Mouse (Mus musculus) liver, adult 2 months (tissue): ENCODE results near the gene St6gal1. TPM values are rescaled to one million over a fixed set of nuclear protein-coding genes. Genes with fewer than 3 reads are reported as not detected.

Experiments
- DNase-seq: peaks from one replicate; pipeline ENCODE4 v3.0.0-alpha.2; 2011; ENCODE audit warnings: low read depth, low spot score; ENCODE audit errors: extremely low read depth
- H3K27ac ChIP-seq: fragments of 200-500 bp; replicated peaks from 2 replicates; pipeline ENCODE4 v1.5.1; 2012; ENCODE audit warnings: low read depth, mild to moderate bottlenecking, control low read depth, inconsistent platforms, low read length; ENCODE audit not compliant: insufficient read depth
- H3K27me3 ChIP-seq: fragments of 200-500 bp; 2 replicates; pipeline ENCODE4 v1.6.1; 2012; ENCODE audit warnings: mild to moderate bottlenecking, moderate library complexity, low read length, inconsistent platforms; ENCODE audit not compliant: control insufficient read depth, insufficient read depth
- H3K36me3 ChIP-seq: fragments of 200-500 bp; 2 replicates; pipeline ENCODE4 v1.6.1; 2012; ENCODE audit warnings: low read length, inconsistent platforms; ENCODE audit not compliant: control insufficient read depth, insufficient read depth
- H3K4me1 ChIP-seq: fragments of 200-500 bp; 2 replicates; pipeline ENCODE4 v1.6.1; 2011; ENCODE audit warnings: low read length; ENCODE audit not compliant: control insufficient read depth, insufficient read depth
- H3K4me3 ChIP-seq: fragments of 200-500 bp; 2 replicates; pipeline ENCODE4 v1.5.1; 2011; ENCODE audit warnings: low read depth, mild to moderate bottlenecking, control low read depth, low read length, moderate library complexity; ENCODE audit not compliant: insufficient read depth
- H3K79me2 ChIP-seq: fragments of 200-500 bp; 2 replicates; pipeline ENCODE4 v1.6.1; 2012; ENCODE audit warnings: inconsistent platforms, mild to moderate bottlenecking, low read length, moderate library complexity; ENCODE audit not compliant: control insufficient read depth, insufficient read depth
- H3K9ac ChIP-seq: fragments of 200-500 bp; 2 replicates; pipeline ENCODE4 v1.6.1; 2012; ENCODE audit warnings: low read depth, mild to moderate bottlenecking, control low read depth, inconsistent platforms, low read length
- CTCF ChIP-seq: fragments of 200-500 bp; IDR thresholded peaks from 2 replicates; pipeline ENCODE4 v1.5.1; 2011; ENCODE audit warnings: low read depth, low read length, control low read depth
- POLR2A ChIP-seq: fragments of 200-500 bp; IDR thresholded peaks from 2 replicates; pipeline ENCODE4 v1.6.1; 2011; ENCODE audit warnings: low read length, control low read depth; ENCODE audit not compliant: insufficient read depth; ENCODE audit errors: extremely low read depth
- WGBS: fragments of 180-500 bp; shearing (Covaris S2); methylation state at CpG from one replicate; pipeline ENCODE4 v1.1.7; 2018; 5-methylcytosine and 5-hydroxymethylcytosine counted together
- polyA plus RNA-seq: library from polyadenylated mRNA; depleted of rRNA; stranded (reverse); fragments of >200 nt; gene quantifications from 2 replicates; pipeline ENCODE4 v1.2.3, GENCODE M21; 2012
- total RNA-seq: library from RNA; depleted of rRNA; stranded (reverse); fragments of >200 nt; gene quantifications from 2 replicates; pipeline ENCODE4 v1.2.3, GENCODE M21; 2014

Gene St6gal1
- total and polyA plus RNA-seq, 2 experiments, result 36.7 to 41.3 TPM

- WGBS, result 72% methylated on average over 1 of the region's 1 CpGs
- H3K9ac ChIP-seq, result no peak overlapping the region
- H3K4me3 ChIP-seq, result no peak overlapping the region
- no peak for DNase-seq
- no peak overlapping the region for H3K27ac ChIP-seq
- no peaks in the 10 kb centered on the region for H3K27me3 ChIP-seq
- no peak for TF ChIP-seq POLR2A
- TF ChIP-seq CTCF, result no peak
- H3K79me2 ChIP-seq, result no peaks in the 10 kb centered on the region
- peaks cover 1% of the 10 kb centered on the region; the same call in 1 of the 2 replicates for H3K4me1 ChIP-seq
- H3K36me3 ChIP-seq, result peaks cover 4% of the 10 kb centered on the region; the same call in 1 of the 2 replicates
These were observed 29.5 kb downstream of the St6gal1 start for GRCm38 (mm10) chr16:23254062-23254461.

DNA sequence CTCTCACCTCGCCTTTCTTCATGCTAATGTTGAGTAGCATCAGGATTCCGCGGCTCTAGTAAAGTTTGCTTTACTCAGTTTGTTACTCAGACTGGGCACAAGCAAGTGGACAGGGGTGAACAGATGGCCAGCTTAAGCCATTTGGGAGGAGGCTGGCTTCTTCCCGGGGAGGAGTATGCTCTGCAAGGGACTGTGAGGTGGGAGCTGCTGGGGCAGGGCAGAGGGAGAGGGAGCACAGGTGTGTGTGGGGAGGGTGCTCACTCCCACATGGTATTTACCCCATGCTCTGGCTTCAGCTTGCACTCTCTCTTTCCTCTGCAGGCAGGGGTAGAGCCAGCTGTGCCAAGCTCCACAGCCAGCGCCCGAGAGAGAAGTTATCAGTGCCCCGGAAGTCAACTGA lies 32.1 kb downstream of the St6gal1 start:
- TF ChIP-seq POLR2A (no peak), CTCF (no peak)
- no peak for DNase-seq
- Histone ChIP-seq H3K36me3 (peaks cover 4% of the 10 kb centered on the region; the same call in 1 of the 2 replicates), H3K79me2 (no peaks in the 10 kb centered on the region), H3K9ac (no peak overlapping the region), H3K4me1 (peaks cover 1% of the 10 kb centered on the region; the same call in 1 of the 2 replicates), H3K4me3 (no peak overlapping the region), H3K27ac (no peak overlapping the region), H3K27me3 (no peaks in the 10 kb centered on the region)
- 85% methylated on average over 7 of the region's 7 CpGs for WGBS

- Histone ChIP-seq H3K4me1 (peaks cover under 1% of the 10 kb centered on the region; the same call in 1 of the 2 replicates), H3K36me3 (peaks cover 4% of the 10 kb centered on the region; the same call in 1 of the 2 replicates), H3K27me3 (no peaks in the 10 kb centered on the region), H3K27ac (no peak overlapping the region), H3K4me3 (no peak overlapping the region), H3K79me2 (no peaks in the 10 kb centered on the region), H3K9ac (no peak overlapping the region)
- TF ChIP-seq CTCF, result no peak
- TF ChIP-seq POLR2A, result no peak
- 90% methylated on average over 7 of the region's 7 CpGs for WGBS
- DNase-seq, result no peak
These were observed 33.9 kb downstream of the St6gal1 start for GRCm38 (mm10) chr16:23258429-23258822.

DNA sequence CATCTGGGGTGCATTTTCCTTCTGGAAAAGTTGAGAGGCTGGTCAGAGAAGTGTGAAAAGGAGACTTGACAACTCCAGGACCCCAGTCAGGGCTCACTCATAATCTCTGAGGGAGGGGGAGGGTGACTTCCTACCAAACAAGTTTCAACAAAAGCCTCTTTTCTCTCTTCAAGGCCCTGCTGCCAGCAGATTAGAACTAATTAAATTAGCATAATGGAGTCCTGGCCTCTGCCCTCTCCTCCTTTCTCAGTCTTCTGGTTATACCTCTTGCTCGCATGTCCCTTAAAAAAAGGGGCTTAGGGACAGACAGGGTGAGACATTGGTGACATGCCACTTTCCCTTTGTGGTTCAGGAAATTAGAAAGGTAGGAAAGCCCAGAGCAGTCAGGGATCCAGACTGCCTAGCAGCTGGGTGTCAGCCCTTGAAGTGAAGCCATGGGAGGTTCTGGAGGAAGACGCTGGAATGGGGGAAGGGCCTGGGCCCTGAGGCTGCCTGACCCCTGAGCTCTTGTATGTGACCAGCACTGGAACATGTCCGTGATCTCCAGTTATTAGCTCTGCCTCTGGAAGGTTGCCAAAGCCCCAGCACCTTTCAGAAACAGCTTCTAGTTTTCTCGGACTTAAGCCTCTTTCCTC lies 34.4 kb downstream of the St6gal1 start:
- no peaks in the 10 kb centered on the region for H3K27me3 ChIP-seq
- TF ChIP-seq CTCF, result no peak
- TF ChIP-seq POLR2A, result no peak
- H3K4me3 ChIP-seq, result no peak overlapping the region
- no peaks in the 10 kb centered on the region for H3K79me2 ChIP-seq
- no peaks in the 10 kb centered on the region for H3K4me1 ChIP-seq
- H3K36me3 ChIP-seq, result peaks cover 4% of the 10 kb centered on the region; the same call in 1 of the 2 replicates
- no peak overlapping the region for H3K27ac ChIP-seq
- 65% methylated on average over 4 of the region's 4 CpGs for WGBS
- H3K9ac ChIP-seq, result no peak overlapping the region
- no peak for DNase-seq

- TF ChIP-seq POLR2A, result no peak
- TF ChIP-seq CTCF, result no peak
- WGBS, result 89% methylated on average over 3 of the region's 3 CpGs
These were observed 35.0 kb downstream of the St6gal1 start for GRCm38 (mm10) chr16:23259580-23259979.

GRCm38 (mm10) chr16:23262131-23262768 lies 37.7 kb downstream of the St6gal1 start:
- Histone ChIP-seq H3K27ac (no peak overlapping the region), H3K9ac (no peak overlapping the region), H3K79me2 (no peaks in the 10 kb centered on the region), H3K36me3 (peaks cover 4% of the 10 kb centered on the region; the same call in 1 of the 2 replicates), H3K4me3 (no peak overlapping the region), H3K4me1 (no peaks in the 10 kb centered on the region), H3K27me3 (no peaks in the 10 kb centered on the region)
- no peak for DNase-seq
- no peak for TF ChIP-seq POLR2A
- TF ChIP-seq CTCF, result no peak
- 45% methylated on average over 6 of the region's 10 CpGs for WGBS

More at GRCm38 (mm10) chr16:23259580-23259979, 35.0 kb downstream of the St6gal1 start:
- no peak for DNase-seq
- Histone ChIP-seq H3K4me1 (no peaks in the 10 kb centered on the region), H3K79me2 (no peaks in the 10 kb centered on the region), H3K4me3 (no peak overlapping the region), H3K9ac (no peak overlapping the region), H3K27me3 (no peaks in the 10 kb centered on the region), H3K36me3 (peaks cover 4% of the 10 kb centered on the region; the same call in 1 of the 2 replicates), H3K27ac (no peak overlapping the region)
